Comparison of ENCODE assay signal across 10 mouse cellular contexts in genomic region chr11:78828386-78828785, GRCm38 (mm10). TPM values are rescaled to one million over a fixed set of nuclear protein-coding genes. Genes with fewer than 3 reads are reported as not detected.
DNase-seq lines count a peak whose midpoint lies in the region; TF ChIP-seq lines count a peak whose summit lies in the region.
"Had no signal": no experiment of that assay in that cellular context is flagged by ENCODE, and none has a peak within 500 bp of the region (broad histone marks: within the 10 kb centered on the region; RNA-seq: fewer than 3 reads in every experiment).

No protein-coding gene starts in this region.

- no peak overlapping the region for H3K27ac ChIP-seq in layer of hippocampus, adult 2 months
- H3K27ac ChIP-seq: neural tube, embryonic 13.5 days; stomach, embryonic 15.5 days had no signal

- DNase-seq in adrenal gland, postnatal 10 days, result peak; percentile 58
- DNase-seq in adrenal gland, adult 18-20 months (ENCODE audit: low spot score in 2 of 2), result no peak
- no peak for DNase-seq in layer of hippocampus, adult 2 months (ENCODE audit: low spot score in 2 of 2)
- no peak for DNase-seq in layer of hippocampus, adult 8-10 months (ENCODE audit: low spot score in 2 of 2)
- DNase-seq in embryo, embryonic 10.5 days (ENCODE audit: low spot score), result peak; percentile 76
- DNase-seq in mesoderm, embryonic 11.5 days (ENCODE audit: low read depth, low spot score), result peak; percentile 50
- DNase-seq in layer of hippocampus, postnatal 25 days (ENCODE audit: extremely low spot score in 1 of 2, low spot score in 1 of 2), result no peak
- no peak for DNase-seq in thymus, postnatal 36 days

- no peak overlapping the region for H3K4me3 ChIP-seq in layer of hippocampus, adult 2 months
- H3K4me3 ChIP-seq: neural tube, embryonic 13.5 days; stomach, embryonic 15.5 days had no signal

- peak; percentile 74 for TF ChIP-seq CTCF in layer of hippocampus, adult 2 months (conservative IDR thresholded peaks at IDR 0.05)

RNA-seq across cellular contexts. Expression of gene Lyrm9, which starts 2.0 kb away (rescaled TPM):
- total RNA-seq in adrenal gland, postnatal 10 days (2021), result 10 to 100 TPM; 23.2 to 30.6 TPM
- 10 to 100 TPM; 26.4 to 36.8 TPM for total RNA-seq in adrenal gland, adult 18-20 months (2021)
- total RNA-seq in layer of hippocampus, adult 2 months (2021), result 10 to 100 TPM; 20.6 to 22.0 TPM
- 10 to 100 TPM; 20.1 to 29.1 (median 23.5) TPM for total RNA-seq in layer of hippocampus, adult 8-10 months (2022)
- 10 to 100 TPM; 15.5 to 21.6 TPM for total RNA-seq in layer of hippocampus, postnatal 25 days (2021)

Comparison
In these comparisons a context has a peak if more than half of its experiments do, and no peak if none do; other contexts are left out.
1. DNase-seq: peak in adrenal gland, postnatal 10 days (single experiment), embryo, embryonic 10.5 days (single experiment) and mesoderm, embryonic 11.5 days (single experiment); none in adrenal gland, adult 18-20 months (0 of 2), layer of hippocampus, adult 2 months (0 of 2), layer of hippocampus, adult 8-10 months (0 of 2), layer of hippocampus, postnatal 25 days (0 of 2) and thymus, postnatal 36 days (0 of 2).